Mouse (Mus musculus): Measurements from ENCODE around the gene Zfp65.
"Not testable (repeated sequence)": the region's sequence is repeated elsewhere in the genome, so short reads cannot be mapped to it uniquely, and the experiment has no call there.

Zfp65 gene

DNA sequence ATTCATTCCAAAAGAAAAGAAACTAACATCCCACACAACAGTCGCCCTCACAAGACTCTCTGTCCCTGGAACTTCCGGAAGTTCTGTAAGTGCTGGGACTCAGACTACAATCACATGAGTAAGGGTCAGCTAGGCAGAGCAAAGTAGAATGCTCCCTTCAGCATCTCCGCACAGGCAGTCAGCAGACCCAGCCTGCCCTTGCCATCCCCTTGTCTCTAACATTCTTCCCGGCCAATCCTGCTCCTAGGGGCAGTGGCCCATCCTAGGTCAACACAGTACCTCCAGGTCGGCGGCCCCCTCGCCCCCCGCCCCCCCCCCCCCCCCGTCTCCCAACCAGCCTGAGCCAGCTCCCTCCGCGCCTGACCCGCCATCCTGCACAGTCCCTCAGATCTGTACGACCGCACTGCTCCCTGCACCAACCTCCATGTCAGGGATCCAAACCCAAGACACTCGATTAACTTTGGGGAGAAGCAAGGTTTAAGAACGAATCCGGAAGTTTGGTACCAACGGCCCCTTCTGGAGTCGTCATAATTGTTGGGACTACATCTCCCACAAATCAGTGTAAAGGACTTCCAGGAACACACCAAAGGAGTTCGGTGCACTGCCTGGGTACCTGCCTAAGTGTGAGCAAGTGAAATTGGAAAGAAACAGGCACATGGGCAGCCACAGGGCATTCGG lies at the start of gene Zfp65:
Gene Zfp65, minus strand, starts transcription at position 533 of the 678 bp plus-strand sequence.
- DNase-seq (ENCODE audit: low read depth, low spot score), result peak; percentile 83

DNA sequence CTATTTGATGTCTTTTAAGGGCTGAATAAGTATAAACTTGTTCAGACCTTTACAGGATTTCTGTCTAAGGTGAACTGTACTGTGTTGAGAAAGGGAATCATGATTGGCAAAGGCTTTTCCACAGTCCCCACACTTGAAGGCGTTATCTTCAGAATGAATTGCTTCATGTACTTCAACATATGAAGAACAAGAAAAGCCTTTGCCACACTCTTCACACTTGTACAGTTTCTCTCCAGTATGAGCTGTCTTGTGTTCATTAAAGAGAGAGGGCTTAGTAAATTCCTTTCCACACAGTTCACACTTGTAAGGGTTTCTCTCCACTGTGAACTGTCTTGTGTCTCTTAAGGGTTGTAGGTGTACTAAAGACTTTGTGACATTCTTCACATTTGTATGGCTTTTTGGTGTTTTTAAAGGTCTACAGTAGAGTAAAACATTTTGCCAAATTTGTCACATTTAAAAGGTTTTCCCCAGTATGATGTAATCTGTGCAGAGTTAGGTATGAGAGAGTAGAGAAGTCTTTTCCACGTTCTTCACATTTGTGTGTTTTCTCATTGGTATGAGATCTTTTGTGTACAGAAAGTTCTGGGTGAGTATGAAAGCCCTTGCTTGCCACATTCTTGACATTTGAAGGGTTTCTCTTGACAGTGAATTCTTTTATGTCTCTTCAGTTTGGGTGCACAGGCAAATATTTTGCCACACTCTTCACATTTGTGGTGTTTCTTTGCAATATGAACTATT lies 34.2 kb upstream of the Zfp65 start:
- DNase-seq (ENCODE audit: low read depth, low spot score), result no peak

DNA sequence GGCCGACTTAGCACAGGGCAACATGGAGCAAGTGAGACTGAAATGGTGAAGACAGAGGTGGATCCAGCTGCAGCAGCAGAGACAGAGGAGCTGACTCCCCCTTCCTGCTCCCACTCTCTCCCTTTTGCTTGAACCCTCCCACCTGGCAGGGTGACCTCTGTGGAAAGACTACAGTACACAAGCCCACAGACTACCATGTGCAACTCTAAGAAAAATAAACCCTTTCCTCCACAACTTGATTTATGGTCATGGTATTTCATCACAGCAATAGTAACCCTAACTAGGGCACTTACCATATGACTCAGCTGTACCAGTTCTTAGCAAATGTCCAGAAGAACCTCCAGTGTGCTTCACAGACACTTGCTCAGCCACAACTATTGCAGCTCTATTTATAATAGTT lies 31.0 kb upstream of the Zfp65 start:
- DNase-seq (ENCODE audit: low read depth, low spot score), result peak; percentile 80

DNA sequence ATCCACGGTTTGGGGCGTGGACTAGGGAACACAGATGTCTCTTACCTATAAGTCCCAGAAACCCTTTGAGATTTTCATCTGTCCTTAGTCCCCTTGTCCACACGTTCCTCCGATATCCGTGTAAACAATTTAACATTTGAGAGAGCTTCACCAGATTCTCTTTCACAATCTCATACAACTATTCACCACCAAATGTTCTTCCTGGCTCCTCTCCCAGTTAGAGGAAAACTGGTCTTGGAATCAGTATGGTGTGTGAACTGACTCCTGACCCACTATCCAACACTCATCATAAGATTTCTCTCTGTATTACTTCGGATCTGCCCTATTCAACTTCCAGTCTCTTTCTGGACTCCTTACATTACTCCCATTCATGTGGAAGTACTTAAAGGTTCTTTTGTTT lies 26.8 kb upstream of the Zfp65 start:
- no peak for DNase-seq (ENCODE audit: low read depth, low spot score)

DNA sequence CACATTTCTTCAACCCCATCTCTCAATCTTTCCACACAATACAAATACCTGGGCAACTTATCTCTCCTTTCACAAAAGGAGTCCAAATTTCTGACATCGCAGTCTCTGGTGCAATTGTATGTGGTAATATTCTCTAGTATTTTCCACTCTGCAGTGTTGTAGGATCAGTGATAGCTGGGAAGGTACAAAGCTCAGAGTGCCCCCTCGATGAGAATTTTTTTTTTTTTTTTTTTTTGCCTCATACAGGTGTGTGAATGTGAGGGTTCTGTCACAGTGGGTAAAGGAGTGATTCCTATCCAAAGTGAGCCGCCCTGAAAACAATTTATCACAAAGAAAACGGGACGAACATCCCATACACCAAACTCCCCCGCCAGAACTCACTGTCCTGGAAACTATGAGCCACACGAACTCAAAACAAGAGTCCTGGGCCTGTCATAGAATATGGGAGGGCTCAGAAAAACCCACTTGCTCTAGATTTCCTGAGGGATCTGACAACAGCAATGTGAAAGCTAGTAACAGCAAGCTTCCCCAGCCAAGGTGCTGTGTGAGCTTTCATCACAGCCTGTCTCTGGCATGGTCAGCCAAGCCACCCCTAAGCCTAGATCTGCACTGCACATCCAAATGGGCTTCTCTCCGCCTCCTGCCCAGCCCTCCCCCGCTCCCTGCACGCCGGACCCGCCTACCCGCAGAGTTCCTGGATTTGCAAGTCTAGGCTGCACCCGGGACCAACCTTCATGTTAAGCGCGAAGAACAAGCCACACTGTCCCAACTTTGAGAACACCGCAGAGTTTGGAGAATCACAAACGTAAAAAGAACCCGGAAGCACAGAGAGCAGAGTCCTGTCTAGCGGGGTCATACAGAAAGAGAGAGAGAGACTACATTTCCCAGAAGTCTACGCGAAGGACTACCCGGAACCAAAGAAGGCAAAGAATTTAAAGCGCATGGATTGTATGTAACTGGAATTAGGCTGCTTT lies 25.6 kb upstream of the Zfp65 start, which contains the start of gene Zfp85:
Gene Zfp85, minus strand, starts transcription at position 896 of the 974 bp plus-strand sequence.
- peak; percentile 82 for DNase-seq (ENCODE audit: low read depth, low spot score)

DNA sequence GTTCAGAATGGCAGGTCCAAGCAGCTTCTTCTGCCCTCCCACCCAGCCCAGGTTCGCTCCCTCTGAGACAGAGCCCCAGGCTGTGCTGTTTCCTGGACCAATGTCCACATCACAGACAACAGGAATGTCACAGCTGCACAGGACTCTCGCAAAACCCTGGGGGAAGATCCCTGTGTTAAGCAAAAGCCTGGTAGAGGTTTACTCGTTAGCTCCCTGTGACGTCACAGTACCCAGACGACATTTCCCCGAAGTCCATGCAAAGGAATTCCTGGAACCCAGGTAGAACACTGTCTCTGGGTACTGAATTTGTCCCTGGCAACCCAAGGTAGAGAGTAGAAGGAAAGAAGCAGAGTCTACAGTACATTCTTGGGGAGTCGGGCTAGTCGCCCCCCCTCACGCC lies 14.9 kb upstream of the Zfp65 start:
- no peak for DNase-seq (ENCODE audit: low read depth, low spot score)

DNA sequence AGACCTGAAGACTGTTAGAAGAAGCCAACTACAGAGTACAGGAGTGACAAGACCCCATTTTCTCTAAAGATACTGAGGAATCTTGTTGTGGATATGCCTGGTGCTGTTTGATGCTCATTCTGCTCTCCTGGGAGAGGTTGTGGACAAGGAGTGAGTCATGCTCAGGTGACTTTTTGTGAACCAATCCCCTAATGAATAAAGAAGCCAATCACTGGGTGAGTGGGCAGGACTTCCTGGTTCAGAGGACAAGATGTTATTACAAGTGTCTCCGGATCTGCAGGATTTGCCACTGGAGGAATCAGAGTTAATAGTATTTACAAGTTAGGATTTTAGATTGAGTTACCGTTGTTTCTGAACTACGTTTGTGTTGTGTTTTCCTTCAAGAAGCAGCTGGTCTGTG lies 14.0 kb upstream of the Zfp65 start:
- DNase-seq (ENCODE audit: low read depth, low spot score), result no peak

DNA sequence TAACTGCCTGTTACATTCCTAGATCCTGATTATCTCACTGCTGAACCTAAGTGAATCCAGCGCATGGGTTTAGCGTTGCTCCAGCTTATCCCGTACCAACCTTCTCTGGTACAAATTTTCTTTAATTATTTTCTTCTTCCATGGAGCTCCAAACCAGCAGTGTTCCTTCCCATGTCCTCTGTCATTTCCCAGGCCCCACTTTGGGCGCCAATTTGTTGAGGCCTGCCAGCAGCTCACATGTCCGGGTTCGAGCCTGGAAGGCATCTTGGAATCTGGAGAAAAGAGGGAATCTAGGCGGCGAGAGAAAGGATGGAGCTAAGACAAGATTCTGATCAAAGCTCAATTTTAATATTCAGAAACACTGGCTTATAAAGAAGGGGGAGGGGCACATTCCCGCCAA lies 5.4 kb upstream of the Zfp65 start:
- not testable (repeated sequence) for DNase-seq (ENCODE audit: low read depth, low spot score)

DNA sequence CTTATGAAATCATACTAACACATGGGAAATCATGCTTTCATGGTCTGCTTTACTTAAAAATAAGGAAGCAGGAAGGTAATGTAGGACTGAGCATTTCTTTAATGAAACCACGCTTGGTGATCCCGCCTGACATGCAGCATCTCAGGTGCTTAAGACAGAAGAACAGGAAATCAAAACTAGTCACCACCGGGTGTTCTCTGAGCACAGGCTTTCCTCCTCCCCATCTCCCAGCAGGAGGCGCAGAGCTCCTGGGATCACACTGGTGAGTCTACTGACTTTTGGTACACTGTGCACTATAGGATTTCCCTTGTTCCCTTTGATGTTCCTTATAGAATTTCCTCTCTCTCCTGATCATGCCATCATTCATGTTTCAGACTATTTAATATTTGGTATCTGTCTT lies 468 bp upstream of the Zfp65 start:
- DNase-seq (ENCODE audit: low read depth, low spot score), result peak; percentile 79

DNA sequence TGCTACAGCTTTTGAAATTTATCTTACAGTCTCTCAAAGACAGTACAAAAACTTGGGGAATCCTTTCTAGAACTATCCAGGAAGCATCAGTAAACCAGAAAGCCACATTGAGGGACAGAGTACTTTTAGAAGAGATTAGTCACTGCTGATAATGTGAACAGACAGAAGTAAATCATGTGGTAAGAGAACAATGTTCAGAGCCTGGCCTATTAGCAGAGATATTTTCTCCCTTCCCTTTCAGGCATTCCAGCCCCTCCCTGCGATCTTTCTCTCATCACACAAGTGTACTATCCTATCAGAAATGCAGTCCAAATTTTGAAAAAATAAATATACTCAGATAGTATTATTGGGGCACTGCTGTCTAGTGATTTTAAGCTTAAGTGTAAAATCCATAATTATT lies 867 bp downstream of the Zfp65 start:
- DNase-seq (ENCODE audit: low read depth, low spot score), result peak; percentile 59

DNA sequence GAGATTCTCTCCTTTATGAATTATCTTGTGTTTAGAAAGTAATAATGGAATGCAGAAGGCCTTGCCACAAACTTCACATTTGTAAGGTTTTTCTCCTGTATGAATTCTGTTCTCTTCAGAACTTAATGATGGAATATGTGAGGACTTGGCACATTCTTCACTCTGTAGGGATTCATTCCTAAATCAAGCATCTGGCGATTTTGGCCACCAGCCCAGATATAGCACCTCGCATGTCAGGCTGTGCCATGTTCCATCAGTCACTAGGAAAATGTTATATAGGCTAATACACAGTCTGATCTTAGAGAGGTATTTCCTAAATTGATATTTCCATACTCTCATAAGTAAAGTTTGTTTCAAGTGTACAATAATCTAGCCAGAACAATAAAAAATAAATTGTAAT lies 3.6 kb downstream of the Zfp65 start:
- DNase-seq (ENCODE audit: low read depth, low spot score), result peak; percentile 28

DNA sequence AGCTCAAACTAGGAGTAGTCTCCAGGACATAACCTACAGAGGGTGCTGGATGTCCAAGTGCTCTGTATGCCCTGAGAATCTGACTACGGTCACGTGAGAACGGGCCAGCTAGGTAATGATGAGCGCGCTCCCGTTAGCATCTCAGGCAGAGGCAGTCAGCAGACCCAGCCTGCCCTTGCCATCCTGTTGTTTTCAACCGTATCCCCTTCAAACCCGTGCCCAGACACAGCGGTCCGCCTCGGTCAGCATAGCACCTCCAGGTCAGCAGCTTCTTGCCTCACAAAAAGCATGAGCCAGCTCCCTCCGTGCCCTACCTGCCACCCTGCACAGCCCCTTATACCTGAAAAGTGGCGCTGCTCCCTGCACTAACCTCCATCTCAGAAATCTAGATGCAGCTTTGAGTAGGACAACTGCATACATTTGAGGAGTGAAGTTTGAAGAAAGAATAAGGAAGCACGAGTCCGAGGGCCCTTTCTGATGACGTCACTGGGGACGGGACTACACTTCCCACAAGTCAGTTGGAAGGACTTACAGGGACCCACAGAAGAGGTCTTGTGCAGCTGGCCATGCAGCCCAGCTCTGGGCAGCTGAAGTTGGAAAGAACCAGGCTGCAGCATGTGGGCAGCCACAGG lies 5.0 kb downstream of the Zfp65 start:
- peak; percentile 94 for DNase-seq (ENCODE audit: low read depth, low spot score)

DNA sequence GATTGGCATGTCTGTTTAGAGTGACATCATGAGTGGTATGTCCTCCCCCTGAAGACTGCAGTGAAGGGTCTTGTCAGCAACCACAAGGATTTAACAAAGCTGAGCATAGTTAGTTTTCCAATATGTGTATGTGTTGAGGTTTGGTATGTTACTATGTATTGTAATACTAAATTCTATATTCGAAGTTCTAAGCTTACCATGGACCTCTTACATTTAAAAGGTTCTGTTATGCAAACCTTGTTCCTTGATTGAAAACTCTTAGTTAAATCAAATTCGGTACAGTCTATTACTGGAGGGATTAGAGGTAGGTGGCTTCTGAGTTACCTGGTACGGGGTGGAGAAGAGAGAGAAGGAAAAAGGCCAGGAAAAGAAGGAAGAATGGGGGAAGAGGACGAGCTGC lies 42.0 kb downstream of the Zfp65 start, which contains the start of gene Zfp738:
Gene Zfp738, minus strand, starts transcription at position 101 of the 400 bp plus-strand sequence.
- no peak for DNase-seq (ENCODE audit: low read depth, low spot score)

DNA sequence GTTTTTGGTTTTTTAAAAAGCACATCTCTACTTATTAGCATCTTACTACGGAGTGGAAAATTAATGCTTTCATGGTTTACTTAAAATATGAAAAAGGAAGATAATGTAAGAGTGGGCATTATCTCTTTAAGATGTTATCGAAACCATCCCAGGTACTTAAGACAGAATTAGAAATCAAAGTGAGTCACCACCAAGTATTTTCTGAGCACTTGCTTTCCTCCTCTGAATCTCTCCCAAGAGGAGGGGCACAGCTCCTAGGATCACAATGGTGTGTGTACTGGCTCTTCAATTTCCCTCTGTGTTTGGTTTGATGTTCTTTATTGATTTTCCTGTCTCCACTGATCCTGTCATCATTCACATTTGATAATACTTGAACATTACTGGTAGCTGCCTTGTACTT lies 45.1 kb downstream of the Zfp65 start:
- peak; percentile 20 for DNase-seq (ENCODE audit: low read depth, low spot score)

DNA sequence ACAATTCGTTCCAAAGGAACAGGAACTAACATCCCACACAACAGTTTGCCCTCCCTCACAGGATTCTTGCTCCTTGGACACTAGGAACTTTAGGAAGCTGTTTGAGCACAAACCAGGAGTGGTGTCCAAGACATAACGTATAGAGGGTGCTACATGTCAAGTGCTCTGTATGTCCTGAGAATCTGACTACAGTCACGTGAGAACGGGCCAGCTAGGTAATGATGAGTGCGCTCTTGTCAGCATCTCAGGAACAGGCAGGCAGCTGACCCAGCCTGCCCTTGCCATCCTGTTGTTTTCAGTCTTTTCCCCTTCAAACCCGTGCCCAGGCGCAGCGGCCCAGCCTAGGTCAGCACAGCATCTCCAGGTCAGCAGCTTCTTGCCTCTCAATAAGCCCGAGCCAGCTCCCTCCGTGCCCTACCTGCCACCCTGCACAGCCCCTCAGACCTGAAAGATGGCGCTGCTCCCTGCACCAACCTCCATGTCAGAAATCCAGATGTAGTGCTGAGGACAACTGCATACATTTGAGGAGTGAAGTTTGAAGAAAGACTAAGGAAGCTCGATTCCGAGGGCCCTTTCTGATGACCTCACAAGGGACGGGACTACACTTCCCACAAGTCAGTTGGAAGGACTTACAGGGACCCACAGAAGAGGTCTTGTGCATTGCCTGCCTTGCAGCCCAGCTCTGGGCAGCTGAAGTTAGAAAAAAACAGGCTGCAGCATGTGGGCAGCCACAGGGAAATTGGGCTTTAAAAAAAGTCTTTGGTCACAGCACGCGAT lies 45.8 kb downstream of the Zfp65 start:
- peak; percentile 95 for DNase-seq (ENCODE audit: low read depth, low spot score)

DNA sequence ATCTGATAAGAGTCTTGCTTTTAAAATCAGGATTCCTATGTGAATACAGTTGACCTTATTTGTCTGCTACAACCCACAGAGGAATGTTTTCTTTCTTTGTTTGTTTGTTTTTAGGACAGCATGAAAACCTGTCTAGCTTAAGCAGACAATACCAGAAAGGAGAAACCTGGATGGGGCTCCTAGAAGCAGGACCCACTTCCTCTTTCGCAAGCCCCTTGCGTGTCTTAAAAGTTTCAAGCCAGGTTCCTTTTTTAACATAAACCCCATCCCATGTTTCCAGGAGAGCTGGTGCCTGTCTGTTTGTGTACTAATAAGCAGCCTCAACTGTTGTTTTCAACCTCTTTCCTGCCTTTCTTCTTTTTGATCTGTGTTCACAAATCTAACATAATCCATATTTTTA lies 54.1 kb downstream of the Zfp65 start:
- DNase-seq (ENCODE audit: low read depth, low spot score), result no peak
